Mouse (Mus musculus): Measurements from ENCODE around the gene Tmem139.

The Tmem139 gene

DNA sequence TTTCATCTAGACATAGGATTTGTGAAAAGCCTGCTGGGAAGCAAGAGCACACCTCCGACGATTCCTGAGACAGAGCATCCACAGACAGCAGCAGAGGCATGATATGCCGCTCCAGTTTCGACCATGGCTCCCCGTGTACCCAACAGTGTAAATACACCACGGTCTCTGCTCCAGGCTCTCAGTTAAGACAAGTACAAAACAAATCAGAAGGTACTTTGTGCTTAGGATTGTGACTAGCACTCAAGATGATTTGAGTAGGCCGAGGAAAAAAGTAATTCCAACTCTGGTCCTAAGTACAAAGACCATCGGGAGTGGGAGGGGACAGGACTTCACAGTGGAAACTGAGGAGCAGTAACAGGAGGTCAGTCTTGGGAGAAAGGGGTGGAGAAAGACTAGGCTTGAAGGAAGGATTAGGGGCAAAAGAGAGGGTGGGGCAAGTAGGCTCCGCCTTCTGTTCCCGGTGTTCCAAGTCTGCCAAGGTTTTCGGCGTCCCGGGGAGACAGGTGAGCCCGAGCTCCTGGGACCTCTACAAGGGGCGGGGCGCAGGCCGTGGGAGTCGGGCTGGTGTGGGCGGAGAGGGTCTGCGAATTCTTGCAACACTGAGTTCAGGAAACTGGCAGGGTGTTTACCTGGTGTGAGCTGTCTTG lies at the start of gene Tmem139:
Gene Tmem139, plus strand, starts transcription at position 447 of the 647 bp plus-strand sequence.
- WGBS: 40% methylated on average over 20 of the region's 20 CpGs

GRCm38 (mm10) chr6:42215028-42215427 lies 46.7 kb upstream of the Tmem139 start, which contains the start of gene Tas2r144:
TSS of gene Tas2r144 (plus strand) at chr6:42215328.
- whole genome bisulfite sequencing: 84% methylated on average over 2 of the region's 2 CpGs

DNA sequence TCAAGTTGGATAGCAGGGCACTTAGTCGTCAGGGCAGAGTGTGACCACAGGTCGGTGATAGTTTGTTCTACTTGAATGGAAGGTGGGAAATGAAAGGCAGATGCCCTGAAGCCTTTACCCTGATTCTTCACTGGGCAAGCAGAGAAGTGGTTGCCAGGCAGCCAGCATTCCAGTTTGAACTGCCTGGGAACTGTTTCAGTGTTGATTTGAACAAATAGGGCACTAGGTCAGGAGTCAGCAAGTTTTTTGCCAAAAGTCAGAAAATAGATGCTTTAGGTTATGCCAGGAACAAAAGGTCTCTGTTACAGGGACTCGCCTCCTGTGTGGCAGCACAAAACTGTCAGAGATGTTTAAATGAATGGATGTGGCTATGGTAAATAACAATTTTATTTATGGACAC lies 39.5 kb upstream of the Tmem139 start:
- WGBS: 69% methylated on average over 3 of the region's 3 CpGs

DNA sequence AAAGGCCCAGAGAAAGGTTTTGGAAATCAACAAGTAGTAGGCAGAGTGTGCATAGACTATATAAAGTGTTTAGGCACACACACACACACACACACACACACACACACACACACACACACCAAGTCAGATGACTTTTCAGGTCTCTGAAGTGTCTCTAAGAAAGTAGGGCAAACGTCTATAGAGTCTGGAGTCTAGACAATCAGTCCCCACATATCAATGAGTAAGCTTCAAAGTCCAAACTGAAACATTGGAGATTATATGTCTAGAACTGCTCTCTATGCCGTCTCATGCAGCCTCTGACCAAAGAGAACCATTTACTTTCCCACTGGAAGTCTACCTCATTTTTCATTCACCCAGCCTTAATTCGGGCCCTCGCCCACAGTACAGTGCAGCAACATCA lies 36.7 kb upstream of the Tmem139 start:
- 76% methylated on average over 4 of the region's 4 CpGs for WGBS

DNA sequence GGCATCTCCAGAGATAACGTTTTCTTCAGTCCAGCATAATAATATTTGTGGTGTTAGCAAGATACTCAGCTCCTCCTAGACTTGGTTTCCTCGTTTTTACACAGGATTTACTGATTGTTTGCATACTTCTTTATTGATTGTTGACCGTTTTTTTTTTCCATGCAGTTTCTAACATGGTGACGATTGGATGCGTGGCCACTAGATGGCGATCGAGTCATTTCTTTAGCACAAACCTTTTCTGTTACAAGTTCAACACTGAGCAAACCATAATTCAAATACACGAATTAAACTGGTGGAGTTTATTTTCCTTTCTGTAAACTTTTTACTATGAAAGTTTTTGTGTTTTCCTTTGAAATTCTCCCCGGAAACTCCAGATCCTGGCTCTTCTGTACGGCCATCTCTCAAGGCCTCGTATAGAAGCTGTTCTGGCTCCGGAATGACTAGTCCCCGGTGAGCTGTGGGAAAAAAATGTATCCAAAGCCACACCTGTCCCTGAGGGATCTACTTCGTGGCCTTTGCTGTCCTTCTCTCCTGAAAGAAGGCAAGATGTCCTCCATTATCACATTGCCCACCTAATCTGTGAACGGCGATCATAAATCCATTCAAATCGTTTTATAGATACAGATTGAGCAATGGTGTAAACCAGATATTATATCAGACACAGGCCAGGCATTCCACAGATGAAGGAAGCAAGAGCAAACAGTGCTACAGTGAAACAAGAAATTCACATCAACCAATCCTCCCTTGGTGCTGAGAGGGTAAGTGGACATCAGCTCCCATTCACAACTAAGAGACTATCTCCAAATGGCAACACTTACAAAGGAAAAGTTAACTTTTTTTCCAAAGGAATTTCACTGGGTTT lies 34.3 kb upstream of the Tmem139 start:
- 31% methylated on average over 17 of the region's 17 CpGs for WGBS

DNA sequence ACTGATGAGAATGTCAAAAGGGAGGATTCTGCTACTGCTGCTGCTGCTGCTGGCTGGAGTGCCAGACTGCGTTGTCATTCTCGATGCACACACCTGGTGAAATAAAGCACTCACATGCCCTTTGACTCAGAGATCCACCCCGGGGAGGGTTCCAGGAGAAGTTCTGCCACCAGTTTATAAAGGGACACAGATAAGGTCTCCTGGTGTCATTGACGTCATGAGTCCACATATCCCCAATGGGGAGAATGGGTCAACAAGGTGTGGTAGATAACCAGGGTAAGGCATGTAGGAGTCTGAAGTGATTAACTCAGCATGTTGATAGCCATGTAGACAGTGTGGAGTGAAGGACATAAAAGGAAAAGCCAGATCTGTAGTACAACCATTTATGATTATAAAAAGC lies 32.2 kb upstream of the Tmem139 start:
- WGBS: 87% methylated on average over 4 of the region's 4 CpGs

- 48% methylated on average over 3 of the region's 3 CpGs for WGBS
Measured at GRCm38 (mm10) chr6:42231191-42231590, 30.6 kb upstream of the Tmem139 start.

GRCm38 (mm10) chr6:42237276-42237805 lies 24.4 kb upstream of the Tmem139 start:
- 43% methylated on average over 6 of the region's 6 CpGs for WGBS

- 69% methylated on average over 6 of the region's 6 CpGs for WGBS
Measured at GRCm38 (mm10) chr6:42241311-42242045, 20.3 kb upstream of the Tmem139 start.

DNA sequence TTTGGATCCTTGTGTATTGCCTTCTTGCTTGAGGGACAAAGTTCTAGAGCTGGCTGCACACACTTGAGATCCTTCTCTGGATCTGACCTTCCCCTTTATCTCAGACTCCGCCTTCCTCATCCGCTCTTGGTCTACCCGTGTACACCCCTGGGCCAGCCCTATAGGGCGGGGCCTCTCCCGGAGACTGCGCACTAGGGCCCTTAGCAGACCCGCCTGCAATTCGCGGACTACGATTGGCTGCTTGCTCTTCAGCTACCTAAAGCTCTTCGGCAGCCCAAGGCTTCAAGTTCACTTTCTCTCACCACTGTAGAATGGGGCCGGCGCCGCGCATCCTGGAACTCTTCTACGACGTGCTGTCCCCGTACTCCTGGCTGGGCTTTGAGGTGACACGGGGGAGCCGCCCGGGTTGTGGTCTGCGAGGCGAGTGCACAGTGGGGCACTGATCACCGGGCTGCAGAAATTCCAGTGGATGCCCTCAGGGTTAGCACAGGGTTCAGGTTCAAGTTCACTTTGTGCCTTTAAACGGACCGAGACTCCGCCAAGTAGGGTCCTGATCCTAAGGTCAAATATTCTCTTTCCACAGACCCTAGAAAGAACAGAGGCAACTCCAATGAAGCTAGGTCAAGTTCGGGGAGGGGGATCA lies 15.9 kb upstream of the Tmem139 start, which contains the start of gene Gstk1:
Gene Gstk1, plus strand, starts transcription at position 225 of the 643 bp plus-strand sequence.
- WGBS: 6% methylated on average over 28 of the region's 28 CpGs

- WGBS: 40% methylated on average over 8 of the region's 8 CpGs
Measured at GRCm38 (mm10) chr6:42247173-42247572, 14.6 kb upstream of the Tmem139 start.

- 87% methylated on average over 1 of the region's 1 CpGs for WGBS
Measured at GRCm38 (mm10) chr6:42247981-42248380, 13.8 kb upstream of the Tmem139 start.

DNA sequence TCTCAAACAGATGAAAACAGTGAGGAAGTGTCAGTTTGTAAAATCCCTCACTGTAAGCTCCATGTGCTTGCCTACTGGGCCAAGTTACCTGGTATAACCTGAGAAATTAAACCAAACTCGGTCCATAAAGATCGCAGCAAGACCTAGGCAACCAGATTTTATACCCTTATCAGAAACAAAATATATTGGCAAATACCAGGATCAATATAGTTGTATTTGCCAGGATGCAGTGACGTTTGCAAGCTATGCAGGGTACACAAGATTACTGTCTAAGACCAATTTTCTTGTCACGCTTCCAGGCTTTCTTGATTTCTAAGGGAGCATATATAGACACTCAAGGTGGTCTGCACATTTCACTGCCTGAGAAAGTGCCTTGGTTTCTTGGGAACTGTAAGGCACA lies 10.0 kb upstream of the Tmem139 start:
- 92% methylated on average over 4 of the region's 4 CpGs for WGBS

- WGBS: 66% methylated on average over 2 of the region's 2 CpGs
Measured at GRCm38 (mm10) chr6:42253103-42253502, 8.7 kb upstream of the Tmem139 start.

GRCm38 (mm10) chr6:42257303-42257863 lies 4.4 kb upstream of the Tmem139 start:
- 25% methylated on average over 11 of the region's 11 CpGs for WGBS

GRCm38 (mm10) chr6:42260430-42260829 lies 1.3 kb upstream of the Tmem139 start:
- 76% methylated on average over 6 of the region's 6 CpGs for WGBS

GRCm38 (mm10) chr6:42264626-42265312 lies 3.0 kb downstream of the Tmem139 start, which contains the start of gene Casp2:
TSS of gene Casp2 (plus strand) at chr6:42264985.
- WGBS: under 1% methylated on average over 51 of the region's 51 CpGs

- WGBS: under 1% methylated on average over 21 of the region's 21 CpGs
Measured at GRCm38 (mm10) chr6:42265391-42266330, 3.9 kb downstream of the Tmem139 start.

- 13% methylated on average over 2 of the region's 2 CpGs for WGBS
Measured at GRCm38 (mm10) chr6:42276151-42276550, 14.4 kb downstream of the Tmem139 start.

Measured in cerebral cortex, adult 2 months (tissue).